Mouse (Mus musculus) MEL (cell line): ENCODE measurements around the gene Ddx55.

Source experiments
- ELF1 ChIP-seq: IDR thresholded peaks from 2 replicates; pipeline ENCODE4 v1.6.1; 2014; ENCODE audit warnings: low read depth, mild to moderate bottlenecking, inconsistent platforms, low read length, improper control_type of control experiment, moderate library complexity
- EP300 ChIP-seq, 2 experiments: IDR thresholded peaks; 2 replicates each; pipeline ENCODE4 v1.6.1; 2011; ENCODE audit warnings: improper control_type of control experiment in 2 of 2, low read length in 2 of 2, low read depth in 1 of 2, mild to moderate bottlenecking in 1 of 2
- KAT2A ChIP-seq: conservative IDR thresholded peaks from 2 replicates; pipeline ENCODE4 v1.6.1; 2012; ENCODE audit warnings: low read depth, low read length, improper control_type of control experiment, inconsistent platforms
- POLR2AphosphoS5 ChIP-seq: IDR thresholded peaks from 2 replicates; pipeline ENCODE4 v1.6.1; 2012; ENCODE audit warnings: low read depth, borderline replicate concordance, mild to moderate bottlenecking, inconsistent platforms, low read length, moderate library complexity, mixed read lengths
- SIN3A ChIP-seq: IDR thresholded peaks from 2 replicates; pipeline ENCODE4 v1.6.1; 2012; ENCODE audit warnings: low read length, improper control_type of control experiment, inconsistent platforms
- SMC3 ChIP-seq: IDR thresholded peaks from 2 replicates; pipeline ENCODE4 v1.6.1; 2011; ENCODE audit warnings: low read depth, low read length, improper control_type of control experiment
- ZC3H11A ChIP-seq: IDR thresholded peaks from 2 replicates; pipeline ENCODE4 v1.6.1; 2012; ENCODE audit warnings: low read depth, mild to moderate bottlenecking, inconsistent platforms, low read length, improper control_type of control experiment

DNA sequence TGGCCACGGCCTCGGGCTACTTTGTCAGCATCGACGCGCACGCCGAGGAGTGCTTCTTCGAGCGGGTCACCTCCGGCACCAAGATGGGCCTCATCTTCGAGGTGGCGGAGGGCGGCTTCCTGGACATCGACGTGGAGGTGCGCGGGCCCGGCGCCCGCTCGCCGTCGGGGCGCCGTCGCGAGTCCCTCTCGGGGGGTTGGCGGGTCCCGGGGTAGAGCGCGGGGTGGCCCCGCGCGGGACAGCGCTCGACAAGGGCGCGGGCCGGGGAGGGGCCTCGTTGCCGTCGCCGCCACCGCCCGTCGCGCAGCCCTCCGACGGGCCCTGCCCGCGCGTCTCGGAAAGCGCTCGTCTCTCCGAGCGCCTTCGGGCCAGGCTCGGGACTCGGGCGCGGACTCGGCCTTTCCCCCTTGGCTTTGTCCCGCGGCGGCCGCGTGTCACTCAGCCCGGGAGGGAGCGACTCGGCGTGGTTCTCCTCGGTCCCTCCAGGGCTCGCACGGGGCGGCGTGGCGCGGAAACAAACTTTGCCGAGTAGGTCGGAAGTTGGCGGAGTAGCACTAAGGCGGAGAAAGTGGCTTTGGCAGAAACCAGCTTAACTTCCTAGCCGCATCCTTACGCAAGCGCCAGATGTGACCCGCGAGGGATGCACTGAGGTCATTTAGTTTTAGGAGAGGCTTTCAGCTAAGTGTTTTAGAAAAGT is 11.6 kb upstream of the Ddx55 start:
- TF ChIP-seq ZC3H11A (no peak), POLR2AphosphoS5 (no peak), KAT2A (no peak), EP300 (IDR thresholded peaks at IDR 0.05; ENCODE audit: low read depth in 1 of 2, low read length in 2 of 2) (no peak), SIN3A (peak; percentile 47; the same call in 1 of the 2 replicates), SMC3 (no peak), ELF1 (no peak)
